Comparison of ENCODE assay signal across 30 mouse cellular contexts in the genomic region with DNA sequence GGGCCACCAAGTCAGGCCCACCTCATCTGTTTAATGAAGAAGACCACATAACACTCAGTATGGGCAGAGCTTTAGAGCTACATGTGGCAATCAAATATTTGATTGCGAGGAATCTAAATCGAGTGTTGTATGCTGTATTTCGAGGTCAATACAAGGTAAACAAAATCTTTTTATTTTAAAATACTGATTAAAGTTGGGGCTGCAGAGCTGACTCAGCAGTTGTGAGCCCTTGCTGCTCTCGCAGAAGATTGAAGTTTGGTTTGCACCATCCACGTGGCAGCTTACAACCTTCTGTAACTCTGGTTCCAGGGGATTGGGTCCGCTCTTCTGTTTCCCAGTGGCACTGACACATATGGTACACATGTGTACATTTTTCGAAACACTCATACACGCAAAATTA. TPM values are rescaled to one million over a fixed set of nuclear protein-coding genes. Genes with fewer than 3 reads are reported as not detected.
"Had no signal": no experiment of that assay in that cellular context is flagged by ENCODE, and none has a peak within 500 bp of the region (broad histone marks: within the 10 kb centered on the region; RNA-seq: fewer than 3 reads in every experiment).

No protein-coding gene starts in this region.

- H3K36me3 ChIP-seq: limb, embryonic 10.5 days; limb, embryonic 13.5 days; lung, embryonic 15.5 days; neural tube, embryonic 12.5 days had no signal

- H3K9me3 ChIP-seq: limb, embryonic 10.5 days; limb, embryonic 13.5 days; liver, embryonic 12.5 days; liver, embryonic 15.5 days; lung, embryonic 15.5 days; neural tube, embryonic 12.5 days; stomach, embryonic 15.5 days had no signal

- H3K4me3 ChIP-seq: limb, embryonic 10.5 days; limb, embryonic 13.5 days; liver, embryonic 12.5 days; liver, embryonic 15.5 days; neural tube, embryonic 12.5 days; stomach, embryonic 15.5 days had no signal

- H3K4me2 ChIP-seq: liver, embryonic 12.5 days; liver, embryonic 15.5 days; midbrain, embryonic 11.5 days; stomach, embryonic 15.5 days had no signal

- H3K27me3 ChIP-seq: limb, embryonic 13.5 days; liver, embryonic 15.5 days; lung, embryonic 15.5 days; neural tube, embryonic 12.5 days; stomach, embryonic 15.5 days had no signal

- H3K9ac ChIP-seq: limb, embryonic 13.5 days; liver, embryonic 15.5 days; lung, embryonic 15.5 days; neural tube, embryonic 12.5 days; stomach, embryonic 15.5 days had no signal

- H3K27ac ChIP-seq: kidney, postnatal 0 days; limb, embryonic 10.5 days; limb, embryonic 13.5 days; liver, embryonic 12.5 days; liver, embryonic 15.5 days; lung, embryonic 15.5 days; neural tube, embryonic 12.5 days; stomach, embryonic 15.5 days had no signal

- DNase-seq: kidney, adult 2 months; kidney, postnatal 25 days; liver; lung, adult 18-20 months; lung, postnatal 10 days; lung, postnatal 4 days; retina, postnatal 1 day; right cerebral cortex, postnatal 25 days; spleen, adult 18-20 months; thymus, adult 2 months; thymus, postnatal 14 days; thymus, postnatal 4 days had no signal

- ATAC-seq: intestine, embryonic 16.5 days; liver, embryonic 12.5 days had no signal

RNA-seq across cellular contexts. Expression of gene Ascl3, which starts 22.5 kb away (rescaled TPM):
- total RNA-seq: layer of hippocampus, adult 8-10 months; layer of hippocampus, postnatal 10 days; left cerebral cortex, postnatal 25 days; megakaryocyte progenitor cell, adult 5-6 weeks; megakaryocyte-erythroid progenitor cell, adult 5-6 weeks; midbrain, postnatal 0 days; neutrophil, adult 5-6 weeks had no signal
- polyA plus RNA-seq: kidney, embryonic 14.5 days; limb, embryonic 13.5 days; liver, embryonic 12.5 days; liver, embryonic 15.5 days; neural tube, embryonic 12.5 days had no signal

RNA-seq across cellular contexts. Expression of gene Nrip3, which starts 27.8 kb away (rescaled TPM):
- total RNA-seq: megakaryocyte-erythroid progenitor cell, adult 5-6 weeks had no signal

RNA-seq across cellular contexts. Expression of gene BC051019, which starts 30.4 kb away (rescaled TPM):
- total RNA-seq: left cerebral cortex, postnatal 25 days; megakaryocyte progenitor cell, adult 5-6 weeks; megakaryocyte-erythroid progenitor cell, adult 5-6 weeks; neutrophil, adult 5-6 weeks had no signal
- polyA plus RNA-seq: intestine, embryonic 16.5 days; kidney, embryonic 14.5 days; kidney, postnatal 0 days; limb, embryonic 10.5 days; midbrain, embryonic 11.5 days; neural tube, embryonic 12.5 days had no signal
